Mouse (Mus musculus): ENCODE results near the gene Nphs1. TPM values are rescaled to one million over a fixed set of nuclear protein-coding genes. Genes with fewer than 3 reads are reported as not detected.
"Not testable (repeated sequence)": the region's sequence is repeated elsewhere in the genome, so short reads cannot be mapped to it uniquely, and the experiment has no call there.

The Nphs1 gene
- polyA plus RNA-seq, 1 experiment from 2014 or later = 0.13 TPM

DNA sequence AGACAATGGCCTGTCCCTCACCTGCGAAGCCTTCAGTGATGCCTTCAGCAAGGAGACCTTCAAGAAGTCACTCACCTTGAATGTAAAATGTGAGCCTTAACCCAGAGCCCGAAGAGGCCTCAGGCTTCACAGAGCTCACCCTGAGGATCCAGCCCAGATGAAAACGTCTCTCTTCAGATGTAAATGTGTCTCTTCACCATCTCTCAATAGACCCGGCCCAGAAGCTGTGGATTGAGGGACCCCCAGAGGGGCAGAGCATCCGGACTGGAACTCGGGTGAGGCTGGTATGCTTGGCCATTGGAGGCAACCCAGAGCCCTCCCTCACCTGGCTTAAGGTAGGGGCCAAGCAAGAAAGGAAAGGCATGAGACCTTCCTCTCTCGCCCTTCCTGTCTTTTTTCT lies 5.5 kb downstream of the Nphs1 start:
- H3K27me3 ChIP-seq = peaks cover 91% of the 10 kb centered on the region
- DNase-seq = no peak
- no peak overlapping the region for H3K4me2 ChIP-seq
- no peaks in the 10 kb centered on the region for H3K9me3 ChIP-seq (replicated peaks)
- 21% methylated on average over 7 of the region's 7 CpGs for WGBS (ENCODE audit: insufficient replicate concordance)
- no peaks in the 10 kb centered on the region for H3K36me3 ChIP-seq
- H3K4me3 ChIP-seq (replicated peaks) = no peak overlapping the region
- H3K27ac ChIP-seq = no peak overlapping the region
- no peak overlapping the region for H3K9ac ChIP-seq
- H3K4me1 ChIP-seq (replicated peaks) = no peaks in the 10 kb centered on the region; the same call in 1 of the 2 replicates
- no peak for ATAC-seq (ENCODE audit: low read depth)

DNA sequence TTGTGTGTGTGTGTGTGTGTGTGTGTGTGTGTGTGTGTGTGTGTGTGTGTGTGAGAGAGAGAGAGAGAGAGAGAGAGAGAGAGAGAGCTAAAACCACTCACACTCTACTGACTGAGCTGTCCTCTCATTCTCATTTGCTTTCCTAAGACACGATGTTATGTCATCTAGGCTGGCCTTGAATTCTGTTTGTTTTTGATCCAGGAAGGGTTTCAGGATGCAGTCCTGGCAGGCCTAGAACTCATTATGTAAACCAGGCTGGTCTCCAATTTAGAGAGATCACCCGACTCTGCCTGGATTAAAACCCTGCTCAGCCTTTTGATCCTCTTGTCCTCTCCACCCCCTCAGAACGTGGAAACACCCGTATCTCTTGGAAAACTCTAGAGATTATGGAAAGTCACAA lies 5.9 kb downstream of the Nphs1 start:
- no peaks in the 10 kb centered on the region; the same call in 1 of the 2 replicates for H3K4me1 ChIP-seq (replicated peaks)
- no peak overlapping the region for H3K9ac ChIP-seq
- DNase-seq (no peak), ATAC-seq (ENCODE audit: low read depth) (no peak)
- no peak overlapping the region for H3K4me3 ChIP-seq (replicated peaks)
- no peak overlapping the region for H3K27ac ChIP-seq
- H3K27me3 ChIP-seq = peaks cover 87% of the 10 kb centered on the region
- H3K9me3 ChIP-seq (replicated peaks) = no peaks in the 10 kb centered on the region
- H3K4me2 ChIP-seq = no peak overlapping the region
- no peaks in the 10 kb centered on the region for H3K36me3 ChIP-seq
- 27% methylated on average over 4 of the region's 4 CpGs for WGBS (ENCODE audit: insufficient replicate concordance)

DNA sequence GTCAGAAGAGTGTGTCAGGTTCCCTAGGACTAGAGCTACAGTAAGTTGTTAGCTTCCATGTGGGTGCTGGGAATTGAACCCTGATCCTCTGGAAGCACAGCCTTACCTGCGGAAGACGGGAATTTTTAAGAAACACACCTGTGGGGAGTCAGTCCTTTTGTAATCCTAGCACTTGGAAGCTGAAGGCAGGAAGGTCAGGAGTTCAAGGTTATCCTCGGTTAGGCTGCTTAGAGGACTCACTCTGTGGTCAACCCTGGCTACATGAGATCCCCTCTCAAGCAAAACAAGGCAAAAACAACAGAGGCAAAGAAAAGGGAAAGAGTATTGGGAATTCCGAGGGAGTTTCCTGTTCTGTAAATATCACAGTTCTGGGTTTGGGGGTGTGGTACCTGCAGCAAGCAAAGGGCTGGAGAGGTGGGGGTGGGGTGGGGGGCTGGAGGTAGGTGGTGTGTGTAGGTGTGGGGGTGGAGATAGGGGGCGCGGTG lies 6.7 kb downstream of the Nphs1 start:
- peaks cover 78% of the 10 kb centered on the region for H3K27me3 ChIP-seq
- ATAC-seq (ENCODE audit: low read depth) = no peak
- no peaks in the 10 kb centered on the region for H3K9me3 ChIP-seq (replicated peaks)
- no peak overlapping the region for H3K9ac ChIP-seq
- no peaks in the 10 kb centered on the region; the same call in 1 of the 2 replicates for H3K4me1 ChIP-seq (replicated peaks)
- DNase-seq = no peak
- 15% methylated on average over 6 of the region's 6 CpGs for WGBS (ENCODE audit: insufficient replicate concordance)
- H3K4me2 ChIP-seq = no peak overlapping the region
- no peak overlapping the region for H3K27ac ChIP-seq
- H3K36me3 ChIP-seq = no peaks in the 10 kb centered on the region
- no peak overlapping the region for H3K4me3 ChIP-seq (replicated peaks)

DNA sequence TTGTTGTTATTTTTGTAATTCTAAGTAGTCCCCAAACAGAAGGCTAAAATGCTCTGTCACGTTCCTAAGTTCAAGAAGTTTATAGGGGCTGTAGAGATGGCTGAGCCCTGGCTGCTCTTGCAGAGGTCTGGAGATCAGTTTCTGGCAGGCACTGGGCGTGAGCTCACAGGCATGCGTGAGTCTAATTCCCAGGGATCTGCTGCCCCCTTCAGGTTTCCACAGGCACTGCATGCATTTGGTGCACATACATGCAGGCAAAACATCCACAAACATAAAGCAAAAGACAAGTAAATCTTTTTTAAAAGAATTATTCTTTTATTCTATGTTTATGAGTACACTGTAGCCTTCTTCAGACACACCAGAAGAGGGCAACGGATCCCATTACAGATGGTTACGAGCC lies 14.3 kb downstream of the Nphs1 start:
- H3K9ac ChIP-seq = no peak overlapping the region
- H3K4me3 ChIP-seq (replicated peaks) = no peak overlapping the region
- DNase-seq (no peak), ATAC-seq (ENCODE audit: low read depth) (no peak)
- 47% methylated on average over 5 of the region's 5 CpGs for WGBS (ENCODE audit: insufficient replicate concordance)
- H3K9me3 ChIP-seq (replicated peaks) = no peaks in the 10 kb centered on the region
- H3K4me2 ChIP-seq = no peak overlapping the region
- peaks cover 10% of the 10 kb centered on the region for H3K27me3 ChIP-seq
- no peaks in the 10 kb centered on the region for H3K4me1 ChIP-seq (replicated peaks)
- no peak overlapping the region for H3K27ac ChIP-seq
- no peaks in the 10 kb centered on the region for H3K36me3 ChIP-seq

DNA sequence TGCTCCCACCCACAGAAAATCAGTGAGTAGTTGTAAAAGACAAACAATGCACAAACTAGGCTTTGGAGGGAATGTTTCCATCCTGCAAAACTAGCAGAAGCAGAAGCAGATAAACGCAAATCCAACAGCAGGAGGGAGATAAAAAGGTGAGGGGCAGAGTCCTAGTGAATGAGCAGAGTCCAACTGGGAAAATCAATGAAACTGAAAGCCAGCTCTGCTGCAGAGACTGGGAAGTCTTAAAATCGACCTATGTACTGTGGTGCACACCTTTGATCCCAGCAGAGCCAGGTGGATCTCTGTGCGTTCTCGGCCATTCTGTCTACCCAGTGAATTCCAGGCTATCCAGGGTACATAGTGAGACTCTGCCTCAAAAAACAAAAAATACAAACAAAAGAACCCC lies 16.9 kb downstream of the Nphs1 start:
- no peaks in the 10 kb centered on the region for H3K4me1 ChIP-seq (replicated peaks)
- ATAC-seq (ENCODE audit: low read depth) = peak; percentile 71

DNA sequence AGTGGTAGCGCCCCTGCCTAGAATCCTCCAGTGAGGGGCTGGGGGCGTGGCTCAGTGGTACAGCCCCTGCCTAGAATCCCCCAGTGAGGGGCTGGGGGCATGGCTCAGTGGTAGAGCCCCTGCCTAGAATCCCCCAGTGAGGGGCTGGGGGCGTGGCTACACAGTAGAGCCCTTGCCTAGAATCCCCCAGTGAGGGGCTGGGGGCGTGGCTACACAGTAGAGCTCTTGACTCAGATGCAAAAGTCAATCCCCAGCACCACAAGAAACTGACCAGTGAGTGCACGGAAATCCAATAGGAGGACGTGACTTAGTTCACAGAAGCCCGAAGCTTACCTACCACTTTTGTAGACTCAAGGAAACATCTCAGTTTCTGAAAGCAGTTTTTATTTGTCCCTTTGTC lies 18.0 kb downstream of the Nphs1 start:
- H3K4me3 ChIP-seq (replicated peaks); DNase-seq; H3K36me3 ChIP-seq; H3K9me3 ChIP-seq (replicated peaks); H3K9ac ChIP-seq; H3K4me2 ChIP-seq; H3K4me1 ChIP-seq (replicated peaks); ATAC-seq (ENCODE audit: low read depth); H3K27ac ChIP-seq: not testable (repeated sequence)
- peaks cover 14% of the 10 kb centered on the region; the same call in 1 of the 2 replicates for H3K27me3 ChIP-seq
- WGBS (ENCODE audit: insufficient replicate concordance) = 69% methylated on average over 7 of the region's 7 CpGs

More for the DNA sequence above, 16.9 kb downstream of the Nphs1 start:
- no peak overlapping the region for H3K9ac ChIP-seq
- 52% methylated on average over 4 of the region's 4 CpGs for WGBS (ENCODE audit: insufficient replicate concordance)
- H3K4me3 ChIP-seq (replicated peaks) = no peak overlapping the region
- no peaks in the 10 kb centered on the region for H3K9me3 ChIP-seq (replicated peaks)
- no peak for DNase-seq
- 0 out of 2 replicates have a peak, but pooled peaks cover 12% of the 10 kb centered on the region for H3K27me3 ChIP-seq
- no peaks in the 10 kb centered on the region for H3K36me3 ChIP-seq
- H3K27ac ChIP-seq = peak overlapping the region; percentile 54; the same call in 1 of the 2 replicates
- H3K4me2 ChIP-seq = no peak overlapping the region

DNA sequence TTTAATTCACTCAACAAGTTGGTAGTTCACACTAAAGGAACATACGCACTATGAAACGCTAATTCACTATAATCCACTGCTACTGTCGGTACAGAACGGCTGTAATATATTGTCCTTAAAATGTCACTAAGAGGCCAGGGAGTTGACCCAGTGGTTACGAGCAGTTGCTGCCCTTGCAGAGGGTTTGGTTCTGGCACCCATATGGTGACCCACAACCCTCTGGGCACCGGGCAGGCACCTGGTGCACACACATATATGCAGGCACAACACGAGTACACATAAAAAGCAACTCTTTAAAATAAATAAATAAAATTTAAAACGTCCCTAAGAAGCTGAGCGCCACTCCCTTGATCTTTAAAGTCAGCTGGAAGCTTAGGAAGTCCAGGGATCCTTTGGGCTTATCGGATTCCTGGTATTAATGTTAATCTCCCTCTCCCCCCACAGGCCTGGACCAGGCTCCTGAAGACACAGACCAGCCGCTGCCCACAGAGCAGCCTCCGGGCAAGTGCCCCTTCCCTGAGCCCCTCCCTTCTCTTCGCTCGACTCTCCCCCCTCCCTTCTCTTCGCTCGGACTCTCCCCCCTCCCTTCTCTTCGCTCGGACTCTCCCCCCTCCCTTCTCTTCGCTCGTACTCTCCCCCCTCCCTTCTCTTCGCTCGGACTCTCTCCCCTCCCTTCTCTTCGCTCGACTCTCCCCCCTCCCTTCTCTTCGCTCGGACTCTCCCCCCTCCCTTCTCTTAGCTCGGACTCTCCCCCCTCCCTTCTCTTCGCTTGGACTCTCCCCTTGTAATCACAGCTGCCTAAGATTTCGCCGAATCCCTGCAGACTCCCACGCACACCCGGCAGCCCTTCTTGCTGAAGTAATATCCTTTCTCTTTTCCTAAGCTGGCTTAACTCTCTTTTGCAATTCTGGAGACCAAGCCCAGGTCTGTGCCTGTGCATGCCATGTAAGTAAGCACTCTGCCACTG lies 19.6 kb downstream of the Nphs1 start:
- Histone ChIP-seq H3K9ac (no peak overlapping the region), H3K27me3 (peaks cover 17% of the 10 kb centered on the region; the same call in 1 of the 2 replicates), H3K4me2 (peak overlapping the region; percentile 28), H3K27ac (no peak overlapping the region), H3K9me3 (replicated peaks) (no peaks in the 10 kb centered on the region), H3K4me3 (replicated peaks) (peak overlapping the region; percentile 18; the same call in 1 of the 2 replicates), H3K36me3 (no peaks in the 10 kb centered on the region), H3K4me1 (replicated peaks) (no peaks in the 10 kb centered on the region)
- ATAC-seq (ENCODE audit: low read depth) (no peak), DNase-seq (no peak)
- 12% methylated on average over 31 of the region's 32 CpGs for WGBS (ENCODE audit: insufficient replicate concordance)

DNA sequence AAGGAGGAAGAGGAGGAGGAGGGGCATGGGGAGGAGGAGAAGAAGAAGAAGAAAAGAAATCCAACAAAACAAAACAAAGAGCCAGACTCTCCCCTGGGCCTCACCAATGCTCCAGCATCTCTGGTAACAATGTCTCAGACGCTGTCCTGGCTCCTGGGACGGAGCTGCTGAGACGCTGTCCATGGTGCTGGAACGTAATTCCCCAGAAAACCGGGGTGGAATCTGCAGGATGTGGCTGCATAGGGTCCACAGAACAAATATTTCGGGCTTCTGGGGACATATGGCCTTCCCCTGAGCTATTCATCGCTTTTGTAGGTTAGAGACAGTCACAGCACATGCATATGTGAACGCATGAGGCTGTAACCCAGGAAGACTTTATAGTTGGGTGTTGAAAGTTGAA lies 26.1 kb downstream of the Nphs1 start:
- Histone ChIP-seq H3K9me3 (replicated peaks) (no peaks in the 10 kb centered on the region), H3K27me3 (peaks cover 8% of the 10 kb centered on the region; the same call in 1 of the 2 replicates), H3K4me2 (no peak overlapping the region), H3K4me1 (replicated peaks) (no peaks in the 10 kb centered on the region), H3K9ac (no peak overlapping the region), H3K27ac (no peak overlapping the region), H3K4me3 (replicated peaks) (no peak overlapping the region), H3K36me3 (no peaks in the 10 kb centered on the region)
- DNase-seq = no peak
- WGBS (ENCODE audit: insufficient replicate concordance) = 11% methylated on average over 8 of the region's 8 CpGs
- no peak for ATAC-seq (ENCODE audit: low read depth)

DNA sequence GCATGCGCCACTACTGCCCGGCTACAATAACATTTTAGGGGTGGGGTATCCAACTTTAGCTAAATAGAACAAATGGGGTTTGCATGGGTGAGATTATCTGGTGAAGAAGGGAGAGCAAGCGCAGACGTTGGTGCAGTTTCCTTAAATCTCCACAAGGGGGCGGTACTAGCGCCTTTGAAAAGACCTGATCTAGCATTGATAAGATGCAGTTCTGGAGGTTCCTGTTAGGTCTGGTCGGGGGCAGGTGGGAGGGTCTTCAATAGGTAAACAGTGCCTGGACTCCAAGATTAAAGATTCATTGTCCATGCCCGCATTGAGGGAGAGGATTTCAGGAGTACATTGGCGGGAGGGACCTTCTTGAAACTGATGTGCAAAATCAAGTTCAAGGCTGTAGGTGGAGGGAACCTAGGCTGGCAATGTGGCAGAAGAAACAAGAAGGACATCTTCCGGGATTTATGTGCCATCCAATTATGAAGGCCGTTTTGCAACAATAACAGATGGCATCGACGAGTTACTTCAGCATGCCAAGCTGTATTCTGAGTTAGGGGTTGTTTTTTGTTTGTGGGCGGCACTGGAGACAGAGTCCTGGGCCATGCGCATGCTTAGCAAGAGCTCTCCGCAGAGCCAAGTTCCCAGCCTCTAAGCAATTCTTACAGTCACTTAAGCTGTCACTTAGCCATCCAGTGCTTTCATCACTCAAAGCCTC lies 32.3 kb downstream of the Nphs1 start:
- 29% methylated on average over 16 of the region's 16 CpGs for WGBS (ENCODE audit: insufficient replicate concordance)
- peaks cover 5% of the 10 kb centered on the region; the same call in 1 of the 2 replicates for H3K4me1 ChIP-seq (replicated peaks)
- H3K36me3 ChIP-seq = no peaks in the 10 kb centered on the region
- H3K9ac ChIP-seq = no peak overlapping the region
- no peak overlapping the region for H3K4me2 ChIP-seq
- no peak overlapping the region for H3K27ac ChIP-seq
- no peak overlapping the region for H3K4me3 ChIP-seq (replicated peaks)
- no peak for DNase-seq
- ATAC-seq (ENCODE audit: low read depth) = no peak
- no peaks in the 10 kb centered on the region for H3K9me3 ChIP-seq (replicated peaks)
- H3K27me3 ChIP-seq = no peaks in the 10 kb centered on the region

DNA sequence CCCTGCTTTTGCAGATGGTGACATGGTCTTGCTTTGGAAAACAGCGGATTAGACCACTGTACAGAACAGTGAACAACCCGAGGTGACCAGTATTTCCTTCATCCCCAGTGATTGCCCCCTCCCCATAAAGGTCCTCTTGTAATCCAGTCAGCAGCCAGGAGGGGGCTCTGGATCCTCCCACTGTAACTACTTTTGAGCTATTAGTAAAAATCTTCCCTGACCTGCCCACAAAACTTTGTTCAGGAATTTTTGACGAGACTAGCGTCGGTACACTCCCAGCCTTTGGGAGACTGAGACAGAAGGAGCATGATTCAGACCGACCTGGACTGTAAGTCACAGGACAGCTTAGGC lies 32.8 kb downstream of the Nphs1 start:
- ATAC-seq (ENCODE audit: low read depth) (no peak), DNase-seq (no peak)
- H3K4me1 ChIP-seq (replicated peaks) = peaks cover 5% of the 10 kb centered on the region; the same call in 1 of the 2 replicates
- no peaks in the 10 kb centered on the region for H3K27me3 ChIP-seq
- no peak overlapping the region for H3K27ac ChIP-seq
- H3K9ac ChIP-seq = no peak overlapping the region
- no peak overlapping the region for H3K4me2 ChIP-seq
- no peak overlapping the region for H3K4me3 ChIP-seq (replicated peaks)
- WGBS (ENCODE audit: insufficient replicate concordance) = 26% methylated on average over 6 of the region's 6 CpGs
- no peaks in the 10 kb centered on the region for H3K9me3 ChIP-seq (replicated peaks)
- H3K36me3 ChIP-seq = no peaks in the 10 kb centered on the region

DNA sequence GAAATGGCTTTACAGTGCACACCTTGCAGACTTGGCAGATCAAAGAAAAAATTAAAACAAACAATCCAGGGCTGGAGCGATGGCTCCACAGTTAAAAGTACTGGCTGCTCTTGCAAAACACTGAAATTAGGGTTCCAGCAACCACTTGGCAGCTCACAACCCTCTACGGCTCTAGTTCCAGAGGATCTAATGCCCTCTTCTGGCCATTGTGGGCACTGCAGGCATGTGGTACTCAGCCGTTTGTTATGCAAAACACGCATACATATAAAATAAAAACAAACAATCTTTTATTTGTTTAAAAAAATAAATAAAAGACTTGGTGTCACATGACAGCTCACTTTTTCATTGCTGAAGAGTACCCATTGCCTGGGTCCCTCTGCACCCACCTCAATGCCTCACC lies 34.6 kb downstream of the Nphs1 start:
- no peak for ATAC-seq (ENCODE audit: low read depth)
- H3K27me3 ChIP-seq = no peaks in the 10 kb centered on the region
- H3K4me2 ChIP-seq = peak overlapping the region; percentile 19; the same call in 1 of the 2 replicates
- H3K36me3 ChIP-seq = no peaks in the 10 kb centered on the region
- no peaks in the 10 kb centered on the region for H3K9me3 ChIP-seq (replicated peaks)
- H3K4me3 ChIP-seq (replicated peaks) = no peak overlapping the region
- peak; percentile 43 for DNase-seq
- WGBS (ENCODE audit: insufficient replicate concordance) = 13% methylated on average over 4 of the region's 4 CpGs
- no peak overlapping the region for H3K9ac ChIP-seq
- H3K27ac ChIP-seq = no peak overlapping the region
- peaks cover 5% of the 10 kb centered on the region; the same call in 1 of the 2 replicates for H3K4me1 ChIP-seq (replicated peaks)
